Mouse (Mus musculus) G1E (cell line): ENCODE data around the gene Gpr15.
A peak's percentile ranks its signal among the peaks of the same experiment; 100 is the strongest.

Experiments
- CTCF ChIP-seq: IDR thresholded peaks from 2 replicates; pipeline ENCODE4 v1.5.1; 2012; ENCODE audit warnings: low read depth, low read length, inconsistent platforms, mixed read lengths
- GATA1 ChIP-seq: IDR thresholded peaks from 2 replicates; pipeline ENCODE4 v1.6.1; 2012; ENCODE audit warnings: borderline replicate concordance, low read length, inconsistent platforms, mixed read lengths
- POLR2AphosphoS5 ChIP-seq: IDR thresholded peaks from 2 replicates; pipeline ENCODE4 v1.6.1; 2012; ENCODE audit warnings: low read depth, low read length, inconsistent platforms; ENCODE audit not compliant: insufficient replicate concordance
- TAL1 ChIP-seq: conservative IDR thresholded peaks from 2 replicates; pipeline ENCODE4 v1.6.1; 2012; ENCODE audit warnings: low read depth, low read length, inconsistent platforms, mixed read lengths

GRCm38 (mm10) chr16:58669264-58669663 lies 49.6 kb downstream of the Gpr15 start:
- no peak for TF ChIP-seq CTCF
- peak; percentile 49; the same call in 1 of the 2 replicates for TF ChIP-seq TAL1
- TF ChIP-seq GATA1 = no peak
- no peak for TF ChIP-seq POLR2AphosphoS5
